Mouse (Mus musculus) lung, embryonic 14.5 days (tissue): ENCODE data around the gene Gm21970. TPM values are rescaled to one million over a fixed set of nuclear protein-coding genes. Genes with fewer than 3 reads are reported as not detected.
A peak's percentile ranks its signal among the peaks of the same experiment; 100 is the strongest.

Experiments
- ATAC-seq: fragments of 200-750 bp; cut with Nextera tagmentation; 2 replicates; pipeline ENCODE4 v1.8.0; 2017; ENCODE audit warnings: mild to moderate bottlenecking, moderate TSS enrichment, moderate library complexity; ENCODE audit not compliant: insufficient read depth
- DNase-seq: peaks from one replicate; pipeline ENCODE4 v3.0.0-alpha.2; 2015
- H3K27ac ChIP-seq: fragments of 300-500 bp; sonication (generic); 2 replicates; pipeline ENCODE4 v1.5.1; 2014; ENCODE audit warnings: low read depth, mild to moderate bottlenecking, moderate library complexity
- H3K27me3 ChIP-seq: fragments of 300-500 bp; sonication (generic); 2 replicates; pipeline ENCODE4 v1.6.1; 2014; ENCODE audit warnings: low read length, control low read depth; ENCODE audit not compliant: insufficient read depth
- H3K36me3 ChIP-seq: fragments of 300-500 bp; sonication (generic); 2 replicates; pipeline ENCODE4 v1.6.1; 2014; ENCODE audit warnings: control low read depth; ENCODE audit not compliant: insufficient read depth
- H3K4me1 ChIP-seq: fragments of 300-500 bp; sonication (generic); 2 replicates; pipeline ENCODE4 v1.6.1; 2014; ENCODE audit warnings: antibody characterized with exemption, control low read depth; ENCODE audit not compliant: insufficient read depth
- H3K4me2 ChIP-seq: fragments of 300-500 bp; sonication (generic); 2 replicates; pipeline ENCODE4 v1.6.1; 2014; ENCODE audit warnings: mild to moderate bottlenecking
- H3K4me3 ChIP-seq: fragments of 300-500 bp; sonication (generic); 2 replicates; pipeline ENCODE4 v1.5.1; 2014; ENCODE audit warnings: low read depth, low read length
- H3K9ac ChIP-seq: fragments of 300-500 bp; sonication (generic); 2 replicates; pipeline ENCODE4 v1.6.1; 2014
- H3K9me3 ChIP-seq: fragments of 300-500 bp; sonication (generic); 2 replicates; pipeline ENCODE4 v1.6.1; 2016; ENCODE audit warnings: low read depth, low read length, control low read depth
- CTCF ChIP-seq: IDR thresholded peaks from 2 replicates; pipeline ENCODE4 v1.5.1; 2016; ENCODE audit warnings: antibody characterized with exemption, low read depth
- WGBS: fragments of 180-500 bp; shearing (Covaris S2); extraction: QIAGEN DNeasy Blood & Tissue Kit; methylation state at CpG from one replicate; pipeline ENCODE4 v1.1.7; 2014; 5-methylcytosine and 5-hydroxymethylcytosine counted together
- polyA plus RNA-seq: library from polyadenylated mRNA; unstranded; fragments of >200 nt; fragmentation: Nextera tagmentation; extraction: Ambion mirVana; gene quantifications from 2 replicates; pipeline ENCODE4 v1.2.1, GENCODE M21; 2014

Gene Gm21970
- polyA plus RNA-seq, 1 experiment from 2014 or later: 0.47 TPM

DNA sequence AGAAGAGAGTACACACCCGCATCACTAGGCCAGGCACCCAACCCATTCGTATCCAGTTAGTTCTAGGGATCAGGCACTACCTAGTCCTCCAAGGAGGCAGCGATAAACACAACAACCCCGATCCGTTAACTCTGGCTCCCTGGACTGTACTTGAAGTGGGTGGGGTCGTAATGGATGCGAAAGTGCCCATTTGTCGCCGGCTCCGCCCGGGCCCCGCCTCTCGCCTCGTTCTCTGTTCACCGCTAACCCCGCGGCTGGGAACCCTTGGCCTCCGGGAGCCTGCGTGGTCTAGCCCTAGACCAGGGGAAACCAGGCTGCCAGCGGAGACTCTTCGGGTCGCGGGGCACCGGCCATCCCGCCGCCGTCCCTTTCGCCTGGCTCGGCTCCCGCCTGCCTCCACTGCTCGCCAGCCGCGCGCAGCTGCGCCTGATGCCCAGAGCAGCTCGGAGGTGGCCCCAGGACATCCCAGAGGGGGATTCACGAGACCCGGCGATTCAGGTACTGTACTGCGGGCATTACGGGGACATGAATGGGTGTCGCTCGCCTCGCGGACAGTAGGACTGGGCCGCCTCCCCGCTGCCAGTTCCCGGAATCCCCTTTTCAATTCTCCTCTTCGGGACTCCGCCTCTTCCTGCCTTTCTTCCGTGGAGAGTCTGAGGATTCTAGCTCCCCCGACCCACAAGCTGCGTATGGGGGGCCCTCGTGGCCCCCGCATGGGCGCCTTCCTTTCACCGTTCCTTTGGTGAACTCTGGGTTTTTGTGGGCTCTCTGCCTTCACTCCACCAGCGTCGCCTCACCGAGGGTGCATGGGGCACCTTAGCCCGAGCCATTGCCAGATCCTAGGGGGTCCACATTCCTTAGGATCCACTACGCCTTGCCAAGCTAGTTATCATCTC, 18.7 kb upstream of the Gm21970 start, which contains the start of gene Ifnar2:
Gene Ifnar2, plus strand, starts transcription at position 207 of the 896 bp plus-strand sequence.
- H3K27me3 ChIP-seq: no peaks in the 10 kb centered on the region
- WGBS: under 1% methylated on average over 62 of the region's 62 CpGs
- peak; percentile 85 for DNase-seq
- TF ChIP-seq CTCF: no peak
- peak; percentile 93 for ATAC-seq
- H3K9me3 ChIP-seq: peaks cover 5% of the 10 kb centered on the region; the same call in 1 of the 2 replicates
- no peaks in the 10 kb centered on the region for H3K36me3 ChIP-seq
- peak within 1 kb of the TSS; percentile 66 for H3K4me2 ChIP-seq
- H3K9ac ChIP-seq: peak within 1 kb of the TSS; percentile 90
- peak within 1 kb of the TSS; percentile 87 for H3K4me3 ChIP-seq
- H3K4me1 ChIP-seq: peaks cover 6% of the 10 kb centered on the region
- H3K27ac ChIP-seq: peak within 1 kb of the TSS; percentile 98

GRCm38 (mm10) chr16:91373473-91374252, 17.9 kb upstream of the Gm21970 start:
- Histone ChIP-seq H3K36me3 (no peaks in the 10 kb centered on the region), H3K4me2 (peak overlapping the region; percentile 66), H3K4me1 (peaks cover 6% of the 10 kb centered on the region), H3K9me3 (no peaks in the 10 kb centered on the region), H3K27ac (peak overlapping the region; percentile 98), H3K4me3 (peak overlapping the region; percentile 87), H3K27me3 (no peaks in the 10 kb centered on the region), H3K9ac (peak overlapping the region; percentile 90)
- 24% methylated on average over 13 of the region's 13 CpGs for WGBS
- no peak for TF ChIP-seq CTCF
- ATAC-seq (no peak), DNase-seq (no peak)

DNA sequence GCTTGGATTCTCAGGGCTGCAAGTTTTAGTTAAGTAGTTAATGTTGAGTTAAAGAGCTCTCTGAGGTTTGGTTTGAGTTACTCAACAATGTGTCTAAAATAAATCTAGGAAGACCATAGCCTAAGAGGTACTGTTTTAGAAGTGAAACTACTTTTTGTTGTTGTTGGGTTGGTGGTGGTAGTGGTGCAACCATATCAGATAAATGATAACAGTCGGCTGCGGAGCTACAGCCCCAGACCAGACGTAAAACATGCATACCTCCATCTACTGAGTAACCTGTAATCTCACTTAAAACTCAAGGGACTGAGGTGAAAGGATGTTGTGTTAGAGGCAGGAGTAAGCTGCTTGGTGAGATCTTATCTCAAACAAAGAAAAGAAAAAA, 17.3 kb upstream of the Gm21970 start:
- TF ChIP-seq CTCF: no peak
- H3K4me1 ChIP-seq: peaks cover 11% of the 10 kb centered on the region
- H3K4me3 ChIP-seq: peak overlapping the region; percentile 87
- H3K27ac ChIP-seq: 0 out of 2 replicates have a peak overlapping the region, but pooled peaks have one; percentile 98
- no peaks in the 10 kb centered on the region for H3K27me3 ChIP-seq
- H3K36me3 ChIP-seq: no peaks in the 10 kb centered on the region
- WGBS: 74% methylated on average over 3 of the region's 3 CpGs
- peak overlapping the region; percentile 66 for H3K4me2 ChIP-seq
- H3K9ac ChIP-seq: no peak overlapping the region
- ATAC-seq (no peak), DNase-seq (no peak)
- no peaks in the 10 kb centered on the region for H3K9me3 ChIP-seq

- Histone ChIP-seq H3K27ac (peak overlapping the region; percentile 9; the same call in 1 of the 2 replicates), H3K4me3 (no peak overlapping the region), H3K36me3 (no peaks in the 10 kb centered on the region), H3K27me3 (no peaks in the 10 kb centered on the region), H3K9ac (no peak overlapping the region), H3K4me2 (no peak overlapping the region), H3K4me1 (peaks cover 13% of the 10 kb centered on the region), H3K9me3 (no peaks in the 10 kb centered on the region)
- no peak for DNase-seq
- no peak for ATAC-seq
- no peak for TF ChIP-seq CTCF
- WGBS: 89% methylated on average over 10 of the region's 10 CpGs
Measured at GRCm38 (mm10) chr16:91376701-91377100, 14.8 kb upstream of the Gm21970 start.

DNA sequence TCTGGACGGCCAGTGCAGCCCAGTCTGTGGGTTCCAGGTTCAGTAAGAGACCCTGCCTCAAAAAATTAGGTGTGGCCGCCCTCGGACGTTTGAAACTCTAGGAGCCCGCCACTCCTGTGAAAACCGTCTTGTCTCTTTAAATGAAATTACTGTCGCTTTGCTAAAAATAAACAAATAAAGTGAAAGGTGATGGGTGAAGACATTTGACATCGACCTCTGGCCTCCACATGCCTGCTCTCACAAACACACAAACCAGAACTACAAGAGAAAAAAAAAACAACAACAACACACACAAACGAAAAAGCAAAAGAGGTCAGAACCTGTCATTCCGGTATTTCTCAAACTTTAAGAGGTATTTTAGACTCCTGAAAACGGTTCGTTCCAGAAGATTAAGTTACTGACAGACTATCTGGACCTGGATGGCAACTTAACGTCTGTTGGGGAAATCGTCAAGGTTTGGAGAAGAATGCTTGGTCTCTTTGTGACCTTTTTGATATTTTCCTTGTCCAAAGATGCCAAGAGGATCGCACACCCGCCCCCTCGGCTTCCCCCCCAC, 13.0 kb upstream of the Gm21970 start:
- TF ChIP-seq CTCF: no peak
- Histone ChIP-seq H3K36me3 (no peaks in the 10 kb centered on the region), H3K27ac (no peak overlapping the region), H3K9ac (no peak overlapping the region), H3K27me3 (no peaks in the 10 kb centered on the region), H3K4me3 (no peak overlapping the region), H3K4me2 (peak overlapping the region; percentile 16; the same call in 1 of the 2 replicates), H3K4me1 (peaks cover 13% of the 10 kb centered on the region), H3K9me3 (no peaks in the 10 kb centered on the region)
- DNase-seq: no peak
- no peak for ATAC-seq
- whole genome bisulfite sequencing: 37% methylated on average over 17 of the region's 17 CpGs

GRCm38 (mm10) chr16:91378991-91379390, 12.5 kb upstream of the Gm21970 start:
- Histone ChIP-seq H3K9ac (no peak overlapping the region), H3K4me3 (no peak overlapping the region), H3K36me3 (peaks cover 5% of the 10 kb centered on the region), H3K27me3 (no peaks in the 10 kb centered on the region), H3K9me3 (no peaks in the 10 kb centered on the region), H3K4me2 (peak overlapping the region; percentile 16; the same call in 1 of the 2 replicates), H3K4me1 (peaks cover 9% of the 10 kb centered on the region; the same call in 1 of the 2 replicates), H3K27ac (peak overlapping the region; percentile 33; the same call in 1 of the 2 replicates)
- ATAC-seq (peak; percentile 42; the same call in 1 of the 2 replicates), DNase-seq (no peak)
- WGBS: 24% methylated on average over 9 of the region's 9 CpGs
- TF ChIP-seq CTCF: no peak
